9 mouse cellular contexts compared by ENCODE assay signal in genomic region chr2:58055383-58055782, GRCm38 (mm10). TPM values are rescaled to one million over a fixed set of nuclear protein-coding genes. Genes with fewer than 3 reads are reported as not detected.
DNase-seq lines count a peak whose midpoint lies in the region; ATAC-seq and TF ChIP-seq lines count a peak whose summit lies in the region.
"Had no signal": no experiment of that assay in that cellular context is flagged by ENCODE, and none has a peak within 500 bp of the region (broad histone marks: within the 10 kb centered on the region; RNA-seq: fewer than 3 reads in every experiment).

No protein-coding gene starts in this region.

- peak; percentile 69 for DNase-seq in neural tube, embryonic 10.5 days (ENCODE audit: extremely low spot score, low spot score)
- DNase-seq in hindlimb bud, embryonic 11.5 days (ENCODE audit: extremely low spot score, low read depth, low spot score) = peak; percentile 49
- DNase-seq in left cerebral cortex, postnatal 10 days (ENCODE audit: extremely low spot score in 1 of 2, low spot score in 2 of 2) = peak; percentile 20 to 38
- DNase-seq in naive thymus-derived CD4-positive, alpha-beta T cell, adult 2 months (ENCODE audit: low read depth) = peak; percentile 87

- H3K4me3 ChIP-seq in neural tube, embryonic 15.5 days (replicated peaks) = no peak overlapping the region
- H3K4me3 ChIP-seq in bone marrow macrophage, adult 2 months (ENCODE audit: insufficient read depth, low read length) = no peak overlapping the region
- H3K4me3 ChIP-seq in testis, adult 2 months (ENCODE audit: control insufficient read depth, low read depth, low read length) = no peak overlapping the region
- H3K4me3 ChIP-seq: embryonic facial prominence, embryonic 15.5 days had no signal

- no peaks in the 10 kb centered on the region for H3K36me3 ChIP-seq in neural tube, embryonic 15.5 days
- H3K36me3 ChIP-seq in testis, adult 2 months (ENCODE audit: control insufficient read depth, insufficient read depth, low read length) = no peaks in the 10 kb centered on the region
- H3K36me3 ChIP-seq: embryonic facial prominence, embryonic 15.5 days had no signal

- peak; percentile 84 for TF ChIP-seq CTCF in bone marrow macrophage, adult 2 months (IDR thresholded peaks at IDR 0.05; ENCODE audit: low read depth, low read length)
- peak; percentile 70; the same call in 1 of the 2 replicates for TF ChIP-seq CTCF in testis, adult 2 months (IDR thresholded peaks at IDR 0.05; ENCODE audit: control insufficient read depth, insufficient read depth, insufficient replicate concordance, low read depth, low read length)

- ATAC-seq in neural tube, embryonic 15.5 days (ENCODE audit: low FRiP score) = no peak
- ATAC-seq in erythroid progenitor cell, adult 5-6 weeks (replicated peaks; ENCODE audit: low FRiP score, poor library complexity, severe bottlenecking) = peak; percentile 39; the same call in 1 of the 2 replicates

- intact Hi-C loops in left cerebral cortex, postnatal 10 days (cut with DNase I) = no loop called here

- H3K27ac ChIP-seq in neural tube, embryonic 15.5 days (replicated peaks) = no peak overlapping the region
- no peak overlapping the region for H3K27ac ChIP-seq in bone marrow macrophage, adult 2 months (ENCODE audit: insufficient read depth, low read depth, low read length)
- H3K27ac ChIP-seq in testis, adult 2 months (ENCODE audit: control insufficient read depth, insufficient read depth, low read depth, low read length) = no peak overlapping the region
- H3K27ac ChIP-seq: embryonic facial prominence, embryonic 15.5 days had no signal

- no peak for TF ChIP-seq POLR2A in bone marrow macrophage, adult 2 months (IDR thresholded peaks at IDR 0.05; ENCODE audit: borderline replicate concordance, low read depth, low read length)
- no peak for TF ChIP-seq POLR2A in testis, adult 2 months (IDR thresholded peaks at IDR 0.05; ENCODE audit: control insufficient read depth, low read depth, low read length)

- no peak overlapping the region for H3K9ac ChIP-seq in neural tube, embryonic 15.5 days (replicated peaks)
- H3K9ac ChIP-seq: embryonic facial prominence, embryonic 15.5 days had no signal

- no peak overlapping the region for H3K4me2 ChIP-seq in neural tube, embryonic 15.5 days
- H3K4me2 ChIP-seq: embryonic facial prominence, embryonic 15.5 days had no signal

- H3K4me1 ChIP-seq in neural tube, embryonic 15.5 days = no peaks in the 10 kb centered on the region
- no peaks in the 10 kb centered on the region for H3K4me1 ChIP-seq in bone marrow macrophage, adult 2 months (ENCODE audit: control insufficient read depth, insufficient read depth, low read length)
- H3K4me1 ChIP-seq in testis, adult 2 months (ENCODE audit: control insufficient read depth, insufficient read depth, low read length) = no peaks in the 10 kb centered on the region
- H3K4me1 ChIP-seq: embryonic facial prominence, embryonic 15.5 days had no signal

- no peaks in the 10 kb centered on the region for H3K9me3 ChIP-seq in neural tube, embryonic 15.5 days (replicated peaks)
- H3K9me3 ChIP-seq: embryonic facial prominence, embryonic 15.5 days had no signal

- H3K27me3 ChIP-seq in neural tube, embryonic 15.5 days (replicated peaks) = no peaks in the 10 kb centered on the region
- no peaks in the 10 kb centered on the region for H3K27me3 ChIP-seq in testis, adult 2 months (ENCODE audit: control insufficient read depth, insufficient read depth, low read length)
- H3K27me3 ChIP-seq: embryonic facial prominence, embryonic 15.5 days had no signal

RNA-seq across cellular contexts. Expression of gene Ermn, which starts 2.7 kb away (rescaled TPM):
- 0.54 and 0.55 TPM in 2 replicates for polyA plus RNA-seq in neural tube, embryonic 15.5 days (2015; fragmentation: Nextera tagmentation; extraction: Ambion mirVana)
- not detected in 2 replicates for polyA plus RNA-seq in bone marrow macrophage, adult 2 months (2012; ENCODE audit: insufficient read depth, insufficient read length, missing spikeins)
- not detected in 2 replicates for total RNA-seq in erythroid progenitor cell, adult 5-6 weeks (2015; ENCODE audit: low replicate concordance)
- total RNA-seq in erythroid progenitor cell, adult 5-6 weeks (2017; ENCODE audit: low replicate concordance) = not detected in 2 replicates
- total RNA-seq in left cerebral cortex, postnatal 10 days (2021) = 1 to 10 TPM in 1 of 2 experiments, under 1 TPM in 1; 0.73 to 1.4 TPM
- not detected in 2 replicates for polyA plus RNA-seq in testis, adult 2 months (2012; rRNA removed)

RNA-seq across cellular contexts. Expression of gene Galnt5, which starts 57.7 kb away (rescaled TPM):
- 0.24 and 0.63 TPM in 2 replicates for polyA plus RNA-seq in neural tube, embryonic 15.5 days (2015; fragmentation: Nextera tagmentation; extraction: Ambion mirVana)
- polyA plus RNA-seq in bone marrow macrophage, adult 2 months (2012; ENCODE audit: insufficient read depth, insufficient read length, missing spikeins) = not detected in 2 replicates
- not detected in 2 replicates for total RNA-seq in erythroid progenitor cell, adult 5-6 weeks (2015; ENCODE audit: low replicate concordance)
- not detected in 2 replicates for total RNA-seq in erythroid progenitor cell, adult 5-6 weeks (2017; ENCODE audit: low replicate concordance)
- under 1 TPM in 1 of 2 experiments, not detected in 1; 0.08 TPM for total RNA-seq in left cerebral cortex, postnatal 10 days (2021)
- polyA plus RNA-seq in testis, adult 2 months (2012; rRNA removed) = 0.02 TPM in 1 of 2 replicates, not detected in the other

Comparison
In these comparisons a context has a peak if more than half of its experiments do, and no peak if none do; other contexts are left out.
1. DNase-seq: peak in every context shown above with its lines; median percentile 87 in naive thymus-derived CD4-positive, alpha-beta T cell, adult 2 months; 69 in neural tube, embryonic 10.5 days; 49 in hindlimb bud, embryonic 11.5 days; 29 in left cerebral cortex, postnatal 10 days.